Mouse (Mus musculus) ES-E14 (cell line): ENCODE results near the gene Gtf2h3. TPM values are rescaled to one million over a fixed set of nuclear protein-coding genes. Genes with fewer than 3 reads are reported as not detected.
"Not testable (repeated sequence)": the region's sequence is repeated elsewhere in the genome, so short reads cannot be mapped to it uniquely, and the experiment has no call there.

Source experiments
- DNase-seq: peaks from one replicate; pipeline ENCODE4 v3.0.0-alpha.2; 2013; ENCODE audit warnings: low read depth, low spot score
- H3K27ac ChIP-seq: 2 replicates; pipeline ENCODE4 v1.5.1; 2012; ENCODE audit warnings: low read depth, mild to moderate bottlenecking, low read length, moderate library complexity, mixed read lengths; ENCODE audit not compliant: poor library complexity, insufficient read depth, severe bottlenecking
- H3K36me3 ChIP-seq: 2 replicates; pipeline ENCODE4 v1.6.1; 2012; ENCODE audit warnings: mild to moderate bottlenecking, low read length, moderate library complexity, mixed read lengths; ENCODE audit not compliant: control insufficient read depth, poor library complexity, insufficient read depth, severe bottlenecking
- H3K4me1 ChIP-seq, 2 experiments: fragments of 150-350 bp in 1 of 2; sonication (generic) in 1 of 2; 2 replicates each; pipeline ENCODE4 v1.6.1; 2012; ENCODE audit warnings: low read length in 2 of 2, mild to moderate bottlenecking in 1 of 2, mixed read lengths in 1 of 2; ENCODE audit not compliant: control insufficient read depth in 2 of 2, insufficient read depth in 2 of 2, poor library complexity in 1 of 2
- H3K4me3 ChIP-seq, 2 experiments: fragments of 150-350 bp in 1 of 2; sonication (generic) in 1 of 2; 2 replicates each; pipeline ENCODE4 v1.5.1; 2012; ENCODE audit warnings: low read length in 2 of 2, low read depth in 1 of 2, mild to moderate bottlenecking in 1 of 2, mixed read lengths in 1 of 2; ENCODE audit not compliant: insufficient read depth in 1 of 2, poor library complexity in 1 of 2, severe bottlenecking in 1 of 2
- H3K9ac ChIP-seq: 2 replicates; pipeline ENCODE4 v1.6.1; 2012; ENCODE audit warnings: low read depth, mild to moderate bottlenecking, low read length, mixed read lengths; ENCODE audit not compliant: poor library complexity, insufficient read depth, severe bottlenecking
- H3K9me3 ChIP-seq: fragments of 150-350 bp; sonication (generic); 2 replicates; pipeline ENCODE4 v1.6.1; 2012; ENCODE audit warnings: low read depth, mild to moderate bottlenecking, low read length; ENCODE audit not compliant: control insufficient read depth, insufficient read depth
- CHD2 ChIP-seq: IDR thresholded peaks from 2 replicates; pipeline ENCODE4 v1.6.1; 2014; ENCODE audit warnings: mild to moderate bottlenecking, low read depth, low read length, inconsistent platforms
- HCFC1 ChIP-seq: IDR thresholded peaks from 2 replicates; pipeline ENCODE4 v1.6.1; 2012; ENCODE audit warnings: low read length, inconsistent platforms, borderline replicate concordance; ENCODE audit not compliant: insufficient read depth
- MAFK ChIP-seq: IDR thresholded peaks from 2 replicates; pipeline ENCODE4 v1.6.1; 2014; ENCODE audit warnings: mild to moderate bottlenecking, low read depth, low read length, inconsistent platforms; ENCODE audit not compliant: insufficient read depth
- ZC3H11A ChIP-seq: IDR thresholded peaks from 2 replicates; pipeline ENCODE4 v1.6.1; 2012; ENCODE audit warnings: low read depth, mild to moderate bottlenecking, inconsistent platforms, low read length, borderline replicate concordance
- ZNF384 ChIP-seq: IDR thresholded peaks from 2 replicates; pipeline ENCODE4 v1.6.1; 2012; ENCODE audit warnings: low read depth, low read length, inconsistent platforms
- in situ Hi-C, 2 experiments: fragments of 600-800 bp; cut with MboI; formaldehyde crosslinking; loops; one replicate each; pipeline ENCODE4 v1.15.1; 2025; ENCODE audit warnings: low sequenced_read_pairs in 2 of 2, inconsistent platforms in 1 of 2; ENCODE audit not compliant: unreplicated experiment in 2 of 2
- total RNA-seq: library from RNA; depleted of rRNA; stranded (reverse); fragments of 300-350 nt; gene quantifications from 2 replicates; pipeline ENCODE4 v1.2.3, GENCODE M21; 2012

The Gtf2h3 gene
- total RNA-seq, 1 experiment, result 71.5 TPM

DNA sequence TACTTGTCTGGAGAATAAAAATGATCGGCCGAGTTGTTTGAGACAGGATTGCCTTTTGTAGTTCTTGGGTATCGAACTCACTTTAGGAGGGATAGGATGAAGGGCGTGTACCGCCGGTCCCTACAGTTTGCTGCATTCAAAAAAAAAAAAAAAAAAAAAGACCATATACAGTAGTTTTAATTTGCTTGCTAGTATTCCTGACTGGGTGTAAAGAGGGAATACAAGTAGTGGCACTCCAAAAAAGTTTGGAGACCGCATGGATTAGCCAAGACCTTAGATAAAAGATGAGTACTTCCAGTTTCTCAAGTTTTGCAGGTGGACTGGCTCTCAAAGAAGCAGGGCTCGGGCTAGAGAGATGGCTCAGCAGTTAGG is 37.4 kb upstream of the Gtf2h3 start:
- peak; percentile 74; the same call in 1 of the 2 replicates for TF ChIP-seq ZNF384
- TF ChIP-seq ZC3H11A, result no peak
- peaks cover 23% of the 10 kb centered on the region for H3K36me3 ChIP-seq
- H3K4me1 ChIP-seq, result peaks cover 0 to 5% of the 10 kb centered on the region in 2 experiments; a peak in 1 of 4 replicates
- in situ Hi-C loops, result no loop called here
- DNase-seq, result no peak
- peak overlapping the region; percentile 92 to 99 for H3K4me3 ChIP-seq
- H3K9me3 ChIP-seq, result no peaks in the 10 kb centered on the region
- no peak overlapping the region for H3K27ac ChIP-seq
- peak overlapping the region; percentile 94 for H3K9ac ChIP-seq

DNA sequence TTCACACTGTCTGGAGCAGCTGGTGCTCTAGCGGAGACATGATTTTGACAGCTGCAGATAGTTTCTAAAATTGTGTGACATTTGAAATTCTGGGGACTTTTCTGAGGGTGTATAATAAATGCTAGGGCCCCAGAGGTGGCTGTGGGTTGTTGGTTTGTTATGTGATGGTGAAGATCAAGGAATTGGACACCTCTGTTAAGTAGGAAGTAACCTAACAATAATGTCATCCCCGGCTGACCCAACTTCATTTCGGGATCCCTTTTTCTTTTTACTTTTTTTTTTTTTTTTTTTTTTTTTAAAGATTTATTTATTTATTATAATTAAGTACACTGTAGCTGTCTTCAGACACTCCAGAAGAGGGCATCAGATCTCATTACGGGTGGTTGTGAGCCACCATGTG is 28.2 kb upstream of the Gtf2h3 start:
- H3K27ac ChIP-seq, H3K9me3 ChIP-seq, in situ Hi-C loops, H3K4me1 ChIP-seq, H3K9ac ChIP-seq, H3K4me3 ChIP-seq, DNase-seq: not testable (repeated sequence)
- H3K36me3 ChIP-seq, result peaks cover 22% of the 10 kb centered on the region
- TF ChIP-seq ZNF384, result peak; percentile 52; the same call in 1 of the 2 replicates

DNA sequence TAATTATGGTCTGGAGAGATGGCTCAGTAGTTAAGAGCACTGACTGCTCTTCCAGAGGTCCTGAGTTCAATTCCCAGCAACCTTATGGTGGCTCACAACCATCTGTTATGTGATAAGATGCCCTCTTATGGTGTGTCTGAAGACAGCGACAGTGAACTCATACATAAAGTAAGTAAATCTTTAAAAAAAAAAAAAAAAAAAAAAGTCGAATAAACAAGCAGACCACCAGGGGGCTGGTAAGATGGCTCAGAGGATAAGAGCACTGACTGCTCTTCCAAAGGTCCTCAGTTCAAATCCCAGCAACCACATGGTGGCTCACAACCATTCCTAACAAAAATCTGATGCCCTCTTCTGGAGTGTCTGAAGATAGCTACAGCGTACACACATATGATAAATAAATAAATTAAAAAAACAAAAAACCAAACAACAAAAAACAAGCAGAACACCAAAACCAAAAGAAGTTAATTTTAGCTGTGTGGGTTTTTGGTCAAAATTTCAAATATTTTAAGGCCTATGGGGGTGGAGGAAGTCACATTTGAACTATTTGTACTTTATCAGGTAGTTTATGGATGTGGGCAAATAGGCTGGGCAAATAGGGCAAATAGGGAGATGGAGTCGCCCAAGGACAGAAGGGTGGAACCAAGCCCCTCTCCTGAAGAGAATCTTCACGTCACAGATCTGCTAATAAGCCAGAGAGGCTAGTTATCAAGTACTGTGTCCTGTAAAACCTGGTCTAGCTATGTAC is 27.4 kb upstream of the Gtf2h3 start:
- not testable (repeated sequence) for DNase-seq

DNA sequence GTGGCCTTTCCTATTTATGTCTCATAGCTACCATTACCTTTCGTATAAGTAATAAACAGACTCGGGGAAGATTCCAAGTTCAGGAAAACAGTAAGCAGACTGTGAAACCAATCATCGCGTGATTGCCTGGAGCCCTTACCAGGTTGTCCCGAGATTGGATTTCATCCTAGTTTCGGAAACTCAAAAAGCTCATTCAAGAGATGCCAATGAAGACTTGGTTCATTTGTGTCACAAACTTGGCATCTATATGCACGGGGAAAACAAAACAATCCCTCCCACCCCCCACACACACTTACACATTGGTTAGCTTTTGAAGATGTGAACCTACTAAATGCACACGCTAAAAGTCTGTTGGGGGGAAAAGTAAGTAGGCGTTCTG is 26.9 kb upstream of the Gtf2h3 start:
- Histone ChIP-seq H3K9me3 (no peaks in the 10 kb centered on the region), H3K27ac (no peak overlapping the region; the same call in 1 of the 2 replicates), H3K4me3 (peak overlapping the region; percentile 92 to 97), H3K36me3 (peaks cover 15% of the 10 kb centered on the region), H3K4me1 (peaks cover 0 to 2% of the 10 kb centered on the region in 2 experiments; a peak in 1 of 4 replicates), H3K9ac (peak overlapping the region; percentile 28; the same call in 1 of the 2 replicates)
- no peak for DNase-seq
- in situ Hi-C loops, result no loop called here
- TF ChIP-seq CHD2 (peak; percentile 5; the same call in 1 of the 2 replicates), MAFK (no peak)

More for the DNA sequence above, 27.4 kb upstream of the Gtf2h3 start:
- H3K4me1 ChIP-seq, H3K27ac ChIP-seq, in situ Hi-C loops, H3K9me3 ChIP-seq: not testable (repeated sequence)
- Histone ChIP-seq H3K4me3 (peak overlapping the region; percentile 92 to 97; a peak in 3 of 4 replicates), H3K9ac (peak overlapping the region; percentile 28; the same call in 1 of the 2 replicates), H3K36me3 (peaks cover 16% of the 10 kb centered on the region)
- TF ChIP-seq ZNF384, result peak; percentile 92

DNA sequence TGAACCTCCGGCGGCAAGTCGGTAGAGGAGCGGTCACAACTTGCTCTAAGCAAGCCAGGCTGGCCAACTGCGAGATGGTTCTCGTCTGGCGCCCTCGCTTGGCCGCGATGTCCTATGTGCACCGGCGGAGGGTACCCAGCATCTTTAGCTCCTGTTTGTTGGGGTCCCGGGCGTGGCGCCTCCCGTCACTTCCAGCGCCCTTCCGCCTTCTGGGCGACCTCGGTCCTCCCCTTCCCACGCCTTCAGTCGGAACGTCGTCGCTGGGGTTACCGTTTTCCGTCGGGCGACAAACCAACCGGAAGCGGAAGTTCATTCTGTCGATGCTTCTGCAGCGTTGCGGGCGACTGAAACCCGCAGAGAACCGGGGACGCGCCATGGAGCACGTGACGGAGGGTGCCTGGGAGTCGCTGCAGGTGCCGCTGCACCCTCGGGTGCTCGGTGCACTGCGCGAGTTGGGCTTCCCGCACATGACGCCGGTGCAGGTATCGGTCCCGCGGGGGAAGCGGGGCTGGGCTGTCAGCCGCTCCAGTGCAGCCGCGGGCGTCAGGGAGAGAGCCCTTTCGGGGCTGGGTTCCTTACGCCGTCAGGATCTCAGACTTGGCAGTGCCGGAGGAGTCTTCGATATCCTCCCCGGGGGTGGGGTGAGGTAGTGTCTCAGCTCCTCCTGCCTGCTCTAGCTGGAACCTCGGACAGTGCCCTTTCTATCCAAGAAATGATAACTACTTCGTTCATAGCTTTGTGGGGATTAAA is 26.2 kb upstream of the Gtf2h3 start, which contains the start of gene Ddx55:
Ddx55 (plus strand) TSS at position 307 of the 750 bp plus-strand sequence.
- Histone ChIP-seq H3K36me3 (peaks cover 14% of the 10 kb centered on the region), H3K9me3 (no peaks in the 10 kb centered on the region), H3K4me1 (peaks cover 0 to 2% of the 10 kb centered on the region in 2 experiments; a peak in 1 of 4 replicates), H3K27ac (peak within 1 kb of the TSS; percentile 19; the same call in 1 of the 2 replicates), H3K4me3 (peak within 1 kb of the TSS; percentile 92 to 97), H3K9ac (peak within 1 kb of the TSS; percentile 84)
- peak; percentile 87 for TF ChIP-seq HCFC1
- TF ChIP-seq CHD2, result peak; percentile 21; the same call in 1 of the 2 replicates
- TF ChIP-seq ZC3H11A, result no peak
- peak; percentile 92 for DNase-seq
- in situ Hi-C loops, result no loop called here
